Mouse (Mus musculus) liver, embryonic 12.5 days (tissue): ENCODE results near the gene Tktl2. TPM values are rescaled to one million over a fixed set of nuclear protein-coding genes. Genes with fewer than 3 reads are reported as not detected.

ENCODE experiments used
- ATAC-seq: fragments of 200-750 bp; cut with Nextera tagmentation; 2 replicates; pipeline ENCODE4 v1.8.0; 2017; ENCODE audit warnings: moderate number of reproducible peaks, mild to moderate bottlenecking, moderate library complexity
- H3K27ac ChIP-seq: fragments of 300-500 bp; sonication (generic); 2 replicates; pipeline ENCODE4 v1.5.1; 2016; ENCODE audit warnings: mild to moderate bottlenecking
- H3K27me3 ChIP-seq: fragments of 300-500 bp; sonication (generic); replicated peaks from 2 replicates; pipeline ENCODE4 v1.6.1; 2016; ENCODE audit warnings: mild to moderate bottlenecking, moderate library complexity
- H3K36me3 ChIP-seq: fragments of 300-500 bp; sonication (generic); 2 replicates; pipeline ENCODE4 v1.6.1; 2016; ENCODE audit warnings: mild to moderate bottlenecking, moderate library complexity
- H3K4me1 ChIP-seq: fragments of 300-500 bp; sonication (generic); 2 replicates; pipeline ENCODE4 v1.6.1; 2016
- H3K4me2 ChIP-seq: fragments of 300-500 bp; sonication (generic); 2 replicates; pipeline ENCODE4 v1.6.1; 2016; ENCODE audit warnings: mild to moderate bottlenecking, moderate library complexity
- H3K4me3 ChIP-seq: fragments of 300-500 bp; sonication (generic); 2 replicates; pipeline ENCODE4 v1.5.1; 2016; ENCODE audit warnings: mild to moderate bottlenecking, moderate library complexity
- H3K9ac ChIP-seq: fragments of 300-500 bp; sonication (generic); 2 replicates; pipeline ENCODE4 v1.6.1; 2016; ENCODE audit warnings: mild to moderate bottlenecking, moderate library complexity
- H3K9me3 ChIP-seq: fragments of 300-500 bp; sonication (generic); replicated peaks from 2 replicates; pipeline ENCODE4 v1.6.1; 2016; ENCODE audit warnings: mild to moderate bottlenecking, moderate library complexity
- WGBS: fragments of 180-500 bp; shearing (Covaris S2); methylation state at CpG from one replicate; pipeline ENCODE4 v1.1.7; 2016; ENCODE audit not compliant: insufficient replicate concordance; 5-methylcytosine and 5-hydroxymethylcytosine counted together
- polyA plus RNA-seq: library from polyadenylated mRNA; unstranded; fragments of >200 nt; fragmentation: Nextera tagmentation; extraction: Ambion mirVana; gene quantifications from 2 replicates; pipeline ENCODE4 v1.2.1, GENCODE M21; 2016

The Tktl2 gene
- polyA plus RNA-seq: not detected in 2 replicates

- WGBS: 87% methylated on average over 22 of the region's 22 CpGs
- no peak for ATAC-seq
- Histone ChIP-seq H3K4me3 (no peak within 1 kb of the TSS), H3K36me3 (no peaks in the 10 kb centered on the region), H3K4me1 (no peaks in the 10 kb centered on the region), H3K27ac (no peak within 1 kb of the TSS), H3K9me3 (no peaks in the 10 kb centered on the region), H3K4me2 (no peak within 1 kb of the TSS), H3K27me3 (no peaks in the 10 kb centered on the region), H3K9ac (no peak within 1 kb of the TSS)
These were observed at the start of gene Tktl2 for GRCm38 (mm10) chr8:66511537-66511936. Gene Tktl2 (plus strand): TSS chr8:66511756.

- H3K4me3 ChIP-seq: no peak overlapping the region
- H3K4me2 ChIP-seq: no peak overlapping the region
- H3K36me3 ChIP-seq: no peaks in the 10 kb centered on the region
- H3K9ac ChIP-seq: no peak overlapping the region
- no peaks in the 10 kb centered on the region for H3K27me3 ChIP-seq
- no peaks in the 10 kb centered on the region for H3K4me1 ChIP-seq
- 41% methylated on average over 3 of the region's 3 CpGs for WGBS
- no peaks in the 10 kb centered on the region for H3K9me3 ChIP-seq
- ATAC-seq: no peak
- no peak overlapping the region for H3K27ac ChIP-seq
These were observed 41.7 kb upstream of the Tktl2 start for GRCm38 (mm10) chr8:66469821-66470220.

GRCm38 (mm10) chr8:66476880-66477279 lies 34.7 kb upstream of the Tktl2 start:
- Histone ChIP-seq H3K9me3 (no peaks in the 10 kb centered on the region), H3K4me3 (no peak overlapping the region), H3K4me2 (no peak overlapping the region), H3K4me1 (no peaks in the 10 kb centered on the region), H3K9ac (no peak overlapping the region), H3K27ac (no peak overlapping the region), H3K36me3 (peaks cover 62% of the 10 kb centered on the region), H3K27me3 (no peaks in the 10 kb centered on the region)
- ATAC-seq: no peak
- WGBS: 79% methylated on average over 3 of the region's 3 CpGs

GRCm38 (mm10) chr8:66486084-66486763 lies 25.3 kb upstream of the Tktl2 start, which contains the start of gene Tma16:
Gene Tma16 (minus strand): TSS chr8:66486530.
- under 1% methylated on average over 44 of the region's 45 CpGs for WGBS
- peaks cover 11% of the 10 kb centered on the region for H3K4me1 ChIP-seq
- H3K4me3 ChIP-seq: peak within 1 kb of the TSS; percentile 73
- H3K9me3 ChIP-seq: no peaks in the 10 kb centered on the region
- no peaks in the 10 kb centered on the region for H3K27me3 ChIP-seq
- peak within 1 kb of the TSS; percentile 80 for H3K9ac ChIP-seq
- peaks cover 31% of the 10 kb centered on the region for H3K36me3 ChIP-seq
- peak; percentile 92 for ATAC-seq
- peak within 1 kb of the TSS; percentile 77 for H3K4me2 ChIP-seq
- peak within 1 kb of the TSS; percentile 40; the same call in 1 of the 2 replicates for H3K27ac ChIP-seq

- H3K4me3 ChIP-seq: no peak overlapping the region
- H3K9me3 ChIP-seq: no peaks in the 10 kb centered on the region
- ATAC-seq: no peak
- H3K4me2 ChIP-seq: no peak overlapping the region
- no peak overlapping the region for H3K9ac ChIP-seq
- H3K27ac ChIP-seq: no peak overlapping the region
- H3K36me3 ChIP-seq: peaks cover 8% of the 10 kb centered on the region
- H3K27me3 ChIP-seq: no peaks in the 10 kb centered on the region
- 47% methylated on average over 3 of the region's 3 CpGs for WGBS
- H3K4me1 ChIP-seq: peaks cover 11% of the 10 kb centered on the region
These were observed 23.0 kb upstream of the Tktl2 start for GRCm38 (mm10) chr8:66488556-66488955.

GRCm38 (mm10) chr8:66490624-66491023 lies 20.9 kb upstream of the Tktl2 start:
- H3K4me3 ChIP-seq: no peak overlapping the region
- no peak for ATAC-seq
- no peaks in the 10 kb centered on the region for H3K9me3 ChIP-seq
- H3K4me1 ChIP-seq: peaks cover under 1% of the 10 kb centered on the region; the same call in 1 of the 2 replicates
- no peaks in the 10 kb centered on the region for H3K36me3 ChIP-seq
- H3K27me3 ChIP-seq: no peaks in the 10 kb centered on the region
- no peak overlapping the region for H3K9ac ChIP-seq
- 48% methylated on average over 4 of the region's 4 CpGs for WGBS
- H3K4me2 ChIP-seq: no peak overlapping the region
- no peak overlapping the region for H3K27ac ChIP-seq

- no peak overlapping the region for H3K27ac ChIP-seq
- H3K27me3 ChIP-seq: 0 out of 2 replicates have a peak, but pooled peaks cover 4% of the 10 kb centered on the region
- no peaks in the 10 kb centered on the region for H3K36me3 ChIP-seq
- no peaks in the 10 kb centered on the region for H3K4me1 ChIP-seq
- WGBS: 59% methylated on average over 2 of the region's 2 CpGs
- no peak overlapping the region for H3K4me2 ChIP-seq
- no peaks in the 10 kb centered on the region for H3K9me3 ChIP-seq
- H3K9ac ChIP-seq: no peak overlapping the region
- no peak for ATAC-seq
- no peak overlapping the region for H3K4me3 ChIP-seq
These were observed 17.1 kb upstream of the Tktl2 start for GRCm38 (mm10) chr8:66494496-66494895.

GRCm38 (mm10) chr8:66495726-66496125 lies 15.8 kb upstream of the Tktl2 start:
- ATAC-seq: peak; percentile 55; the same call in 1 of the 2 replicates
- no peak overlapping the region for H3K4me3 ChIP-seq
- 6% methylated on average over 8 of the region's 8 CpGs for WGBS
- H3K36me3 ChIP-seq: no peaks in the 10 kb centered on the region
- no peaks in the 10 kb centered on the region for H3K9me3 ChIP-seq
- H3K27me3 ChIP-seq: 0 out of 2 replicates have a peak, but pooled peaks cover 4% of the 10 kb centered on the region
- no peaks in the 10 kb centered on the region for H3K4me1 ChIP-seq
- H3K4me2 ChIP-seq: no peak overlapping the region
- no peak overlapping the region for H3K27ac ChIP-seq
- no peak overlapping the region for H3K9ac ChIP-seq

GRCm38 (mm10) chr8:66496998-66497577 lies 14.5 kb upstream of the Tktl2 start:
- ATAC-seq: no peak
- Histone ChIP-seq H3K4me3 (no peak overlapping the region), H3K4me2 (no peak overlapping the region), H3K4me1 (no peaks in the 10 kb centered on the region), H3K9ac (no peak overlapping the region), H3K27ac (no peak overlapping the region), H3K36me3 (no peaks in the 10 kb centered on the region), H3K27me3 (0 out of 2 replicates have a peak, but pooled peaks cover 4% of the 10 kb centered on the region), H3K9me3 (no peaks in the 10 kb centered on the region)
- WGBS: 16% methylated on average over 4 of the region's 4 CpGs

GRCm38 (mm10) chr8:66503381-66503780 lies 8.2 kb upstream of the Tktl2 start:
- Histone ChIP-seq H3K27ac (no peak overlapping the region), H3K4me2 (no peak overlapping the region), H3K27me3 (no peaks in the 10 kb centered on the region), H3K36me3 (no peaks in the 10 kb centered on the region), H3K9ac (no peak overlapping the region), H3K9me3 (no peaks in the 10 kb centered on the region), H3K4me3 (no peak overlapping the region), H3K4me1 (no peaks in the 10 kb centered on the region)
- WGBS: 64% methylated on average over 2 of the region's 2 CpGs
- ATAC-seq: no peak

GRCm38 (mm10) chr8:66519149-66519548 lies 7.6 kb downstream of the Tktl2 start:
- WGBS: 55% methylated on average over 2 of the region's 2 CpGs
- no peak for ATAC-seq
- H3K36me3 ChIP-seq: no peaks in the 10 kb centered on the region

GRCm38 (mm10) chr8:66520576-66520975 lies 9.0 kb downstream of the Tktl2 start:
- no peaks in the 10 kb centered on the region for H3K27me3 ChIP-seq
- no peaks in the 10 kb centered on the region for H3K36me3 ChIP-seq
- no peaks in the 10 kb centered on the region for H3K4me1 ChIP-seq
- H3K9me3 ChIP-seq: no peaks in the 10 kb centered on the region
- H3K9ac ChIP-seq: no peak overlapping the region
- H3K4me3 ChIP-seq: no peak overlapping the region
- no peak overlapping the region for H3K27ac ChIP-seq
- no peak for ATAC-seq
- no peak overlapping the region for H3K4me2 ChIP-seq

More at GRCm38 (mm10) chr8:66519149-66519548, 7.6 kb downstream of the Tktl2 start:
- Histone ChIP-seq H3K9ac (no peak overlapping the region), H3K4me1 (no peaks in the 10 kb centered on the region), H3K9me3 (no peaks in the 10 kb centered on the region), H3K4me3 (no peak overlapping the region), H3K27me3 (no peaks in the 10 kb centered on the region), H3K4me2 (no peak overlapping the region), H3K27ac (no peak overlapping the region)
